Mouse (Mus musculus) fat pad, adult 2 months (tissue): Measurements from ENCODE around the gene Hip1r.

ENCODE experiments used
- DNase-seq: peaks from one replicate; pipeline ENCODE4 v3.0.0-alpha.2; 2011; ENCODE audit warnings: low read depth, low spot score; ENCODE audit errors: extremely low read depth

Gene Hip1r

DNA sequence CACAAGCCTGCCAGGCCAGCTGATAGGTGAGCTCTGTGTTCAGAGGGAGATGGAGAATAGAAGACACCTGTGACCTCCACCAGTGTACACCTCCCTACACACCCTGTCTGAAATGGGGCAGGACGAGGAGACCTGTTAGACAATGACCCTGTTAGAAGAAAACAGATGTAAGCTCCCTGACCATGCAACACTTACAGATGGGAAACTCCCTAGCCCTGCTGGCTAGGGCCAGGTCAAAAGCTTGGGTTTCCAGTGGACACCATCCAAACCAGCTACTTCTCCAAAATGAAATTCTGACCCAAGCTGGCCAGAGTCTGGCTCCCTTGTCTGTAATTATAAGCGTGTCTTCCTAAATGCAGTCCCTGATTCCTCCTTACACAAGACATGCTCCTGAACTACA is 42.3 kb downstream of the Hip1r start:
- DNase-seq: no peak

DNA sequence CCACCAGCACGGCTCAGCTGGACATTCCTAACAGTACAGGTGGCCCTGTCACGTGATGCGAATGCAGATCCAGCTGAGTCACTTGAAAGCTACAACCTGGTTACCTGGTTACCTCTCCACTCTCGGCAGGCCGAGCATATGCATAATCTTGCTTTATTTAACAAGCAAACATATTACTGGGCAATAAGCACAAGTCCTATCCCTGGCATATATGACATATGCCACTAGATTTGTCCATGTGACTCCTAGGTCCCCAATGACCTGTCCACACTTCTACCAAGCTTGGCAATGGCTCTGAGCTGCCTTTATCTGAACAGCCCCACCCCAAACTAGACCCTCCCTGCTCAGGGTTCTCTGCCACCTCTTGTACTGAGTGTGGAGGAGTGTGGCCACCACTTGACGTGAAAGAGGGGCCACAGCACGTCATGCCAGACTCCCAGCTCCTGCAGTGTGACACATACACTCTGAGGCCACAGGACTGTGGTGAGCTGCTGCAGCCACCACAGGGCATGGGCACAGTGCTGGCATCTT is 42.9 kb downstream of the Hip1r start:
- no peak for DNase-seq

- DNase-seq: no peak
Measured at GRCm38 (mm10) chr5:124017941-124018340, 44.5 kb downstream of the Hip1r start.

DNA sequence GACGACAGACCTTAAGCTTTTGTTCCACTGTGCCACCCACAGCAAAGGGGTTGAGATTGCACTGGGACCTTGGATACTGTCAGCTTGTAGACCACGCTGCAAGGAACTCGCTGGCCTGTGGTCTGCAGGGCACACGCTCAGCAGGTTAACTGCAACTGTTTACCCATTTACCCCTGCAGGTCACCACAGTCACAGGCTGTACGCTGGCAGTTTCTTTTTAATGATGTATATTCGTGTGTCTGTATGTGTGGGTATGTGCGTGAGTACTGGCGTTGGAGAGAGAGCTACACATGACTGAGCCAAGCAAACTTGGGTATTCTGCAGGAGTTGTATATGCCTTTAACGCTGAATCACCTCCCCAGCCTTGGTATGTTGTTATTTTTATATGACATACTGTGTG is 45.2 kb downstream of the Hip1r start:
- no peak for DNase-seq

- no peak for DNase-seq
Measured at GRCm38 (mm10) chr5:124019348-124020216, 46.2 kb downstream of the Hip1r start.

- DNase-seq: no peak
Measured at GRCm38 (mm10) chr5:124021148-124021547, 47.7 kb downstream of the Hip1r start.

- no peak for DNase-seq
Measured at GRCm38 (mm10) chr5:124021701-124022100, 48.3 kb downstream of the Hip1r start.

GRCm38 (mm10) chr5:124022365-124022764 is 48.9 kb downstream of the Hip1r start:
- DNase-seq: no peak

DNA sequence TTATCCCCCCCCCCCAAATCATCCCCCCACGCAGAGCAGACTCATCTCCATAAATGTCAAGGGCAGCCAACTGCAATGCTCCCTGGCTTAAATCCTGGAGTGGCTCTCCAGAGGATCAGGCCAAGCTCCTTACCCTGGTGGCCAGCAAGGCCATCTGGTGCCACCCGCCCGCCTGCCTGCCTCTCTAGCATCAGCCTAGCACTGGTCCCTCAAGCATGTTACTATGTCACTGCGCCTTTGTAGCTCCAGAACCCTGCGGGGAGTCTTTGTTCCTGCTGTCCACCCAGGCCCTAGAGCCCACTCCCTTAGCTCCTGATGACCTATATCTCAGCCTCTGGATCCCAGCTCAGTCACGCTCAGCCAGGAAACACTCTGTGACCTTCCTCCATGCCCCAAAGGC is 51.2 kb downstream of the Hip1r start:
- no peak for DNase-seq

- no peak for DNase-seq
Measured at GRCm38 (mm10) chr5:124025146-124025545, 51.7 kb downstream of the Hip1r start.

GRCm38 (mm10) chr5:124025587-124026441 is 52.4 kb downstream of the Hip1r start:
- DNase-seq: no peak

- DNase-seq: no peak
Measured at GRCm38 (mm10) chr5:124026568-124026967, 53.1 kb downstream of the Hip1r start.

DNA sequence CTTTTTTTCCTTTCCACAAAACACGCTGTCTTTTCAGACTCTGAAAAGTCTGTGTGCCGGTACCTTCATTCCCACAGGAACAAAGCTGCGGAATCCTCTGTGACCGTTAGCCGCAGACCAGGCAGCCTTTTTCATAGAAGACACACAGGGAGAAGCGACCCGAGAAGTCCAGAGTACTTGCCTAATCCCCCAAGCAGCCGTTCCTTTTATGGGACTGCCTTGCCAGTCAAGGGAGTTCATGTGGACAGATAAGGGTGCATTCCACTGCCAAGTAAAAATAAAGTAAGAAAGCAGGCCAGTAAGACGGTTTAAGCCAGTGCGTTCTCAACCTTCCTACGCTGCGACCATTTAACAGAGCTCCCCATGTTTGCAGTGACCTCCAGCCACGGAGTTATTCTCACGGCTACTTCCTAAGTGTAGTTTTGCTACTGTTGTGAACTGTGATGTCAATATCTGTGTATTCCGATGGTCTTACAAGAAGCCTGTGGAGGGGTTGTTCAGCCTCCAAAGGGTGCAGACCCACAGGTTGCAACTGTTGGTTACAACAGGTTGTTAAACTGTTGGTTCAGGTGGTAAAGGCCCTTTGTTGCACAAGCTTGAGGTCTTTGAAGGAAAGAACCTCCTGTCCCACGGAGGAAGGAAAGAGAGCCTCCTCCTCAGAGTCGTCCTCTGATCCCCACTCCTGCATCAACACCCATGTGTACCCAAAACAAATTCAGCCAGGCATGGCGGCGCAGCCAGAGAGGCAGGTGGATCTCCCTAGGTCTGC is 54.5 kb downstream of the Hip1r start:
- DNase-seq: no peak

- DNase-seq: no peak
Measured at GRCm38 (mm10) chr5:124028680-124029079, 55.3 kb downstream of the Hip1r start.

DNA sequence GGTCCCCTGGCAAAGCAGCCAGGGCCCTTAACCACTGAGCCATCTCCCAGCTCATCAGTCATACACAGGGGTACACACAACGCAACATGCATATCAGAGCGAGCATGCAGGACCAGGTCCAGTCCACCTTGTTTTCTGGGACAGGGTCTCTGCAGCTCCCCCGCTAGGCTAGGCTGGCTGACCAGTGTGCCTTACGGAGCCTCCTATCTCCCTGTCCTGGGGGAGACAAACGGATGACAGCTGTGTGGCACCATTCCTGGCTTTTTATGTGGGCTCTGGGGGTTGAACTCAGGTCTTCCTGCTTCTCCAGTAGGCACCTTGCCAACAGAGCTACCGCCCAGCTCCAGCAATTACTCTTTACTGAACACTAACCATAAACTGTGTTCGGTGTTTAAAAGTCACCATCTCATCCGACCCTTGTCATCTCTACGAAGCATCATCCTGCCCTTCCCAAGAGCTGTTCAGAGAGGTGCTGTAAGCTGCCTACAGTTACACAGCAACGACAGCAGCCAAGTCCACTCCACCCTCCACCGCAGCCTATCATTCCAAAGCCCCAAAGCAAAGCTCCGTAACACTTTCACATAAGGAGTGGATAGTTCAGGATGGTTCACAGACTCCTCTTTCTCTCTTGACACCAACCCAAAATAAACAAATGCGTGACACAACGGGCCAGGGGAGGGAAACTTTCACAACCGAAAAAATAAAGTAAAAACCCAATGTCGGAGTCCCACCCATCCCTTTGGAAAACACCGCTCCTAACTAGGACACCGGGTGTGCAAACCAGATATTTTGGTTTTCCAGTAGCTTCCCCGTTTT is 56.0 kb downstream of the Hip1r start:
- DNase-seq: no peak

GRCm38 (mm10) chr5:124030386-124031067 is 57.1 kb downstream of the Hip1r start:
- no peak for DNase-seq

DNA sequence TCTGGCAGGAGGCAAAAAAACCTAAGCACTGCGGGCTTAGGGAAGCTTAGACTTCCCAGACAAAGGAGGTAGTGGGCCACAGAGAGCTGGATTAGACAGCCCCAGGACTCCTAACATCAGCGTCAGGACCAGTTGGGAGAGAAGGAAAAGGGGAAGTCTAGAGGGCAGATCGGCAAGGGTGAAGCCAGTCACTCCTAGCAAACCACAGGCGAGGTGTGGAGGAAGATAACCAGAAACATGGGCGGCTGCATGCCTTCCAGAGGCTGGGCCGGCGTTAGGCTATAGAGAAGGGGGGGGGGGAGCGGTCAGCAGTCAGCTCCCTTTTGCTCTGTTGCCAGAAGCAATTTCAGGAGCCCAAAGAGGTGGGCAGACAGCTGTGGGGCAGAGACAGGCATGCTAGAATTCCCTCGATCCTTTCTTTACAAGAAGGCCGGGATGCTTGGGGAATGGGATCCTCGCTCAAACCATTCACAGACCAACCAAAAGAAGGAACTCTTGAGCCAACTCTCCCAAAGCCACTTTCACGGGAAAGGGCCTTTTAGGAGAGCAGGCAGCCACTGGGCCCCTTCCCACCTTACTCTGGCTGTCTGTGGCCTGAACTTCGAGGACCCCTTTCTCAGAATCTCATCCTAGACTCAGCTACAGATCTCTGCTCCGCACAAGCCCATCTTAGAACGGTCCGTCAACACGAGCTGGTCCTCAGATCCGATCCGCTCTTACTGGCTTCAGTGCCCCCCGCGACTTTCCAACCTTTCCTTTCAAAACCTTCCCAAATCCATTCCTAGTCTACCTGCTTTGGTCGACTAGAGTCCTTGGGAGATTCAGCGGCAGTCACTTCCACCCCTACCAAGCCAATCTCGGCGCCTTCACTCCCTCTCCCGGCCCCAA is 57.9 kb downstream of the Hip1r start:
- DNase-seq: no peak

GRCm38 (mm10) chr5:124032001-124032508 is 58.6 kb downstream of the Hip1r start, which contains the start of gene Vps37b:
TSS of gene Vps37b (minus strand) at chr5:124032270.
- no peak for DNase-seq
